Mouse (Mus musculus) ovary, postnatal 10 days (tissue): ENCODE results near the gene Vangl1.

Experiments
- DNase-seq: peaks from one replicate; pipeline ENCODE4 v3.0.0; 2022; ENCODE audit warnings: low spot score

The Vangl1 gene

DNA sequence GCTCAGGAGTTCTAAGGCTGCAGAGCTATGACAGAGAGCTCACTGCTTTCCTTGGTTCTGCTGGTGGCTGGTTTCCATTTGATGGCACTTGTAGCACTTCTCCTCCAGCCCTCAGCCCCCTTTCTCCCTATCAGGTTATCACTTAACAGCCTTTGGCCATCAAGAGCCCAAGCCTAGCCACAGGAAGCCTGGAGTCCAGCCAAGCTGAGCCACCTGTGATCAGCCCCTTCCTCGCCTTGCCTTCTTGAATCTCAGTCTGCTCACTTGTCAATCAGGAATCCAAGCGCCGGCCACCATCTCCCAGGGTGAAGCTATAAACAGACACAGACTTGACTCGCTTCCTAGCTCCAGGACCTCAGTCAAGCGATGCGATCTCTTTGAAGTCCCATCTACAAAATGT is 6.0 kb downstream of the Vangl1 start:
- DNase-seq: no peak

DNA sequence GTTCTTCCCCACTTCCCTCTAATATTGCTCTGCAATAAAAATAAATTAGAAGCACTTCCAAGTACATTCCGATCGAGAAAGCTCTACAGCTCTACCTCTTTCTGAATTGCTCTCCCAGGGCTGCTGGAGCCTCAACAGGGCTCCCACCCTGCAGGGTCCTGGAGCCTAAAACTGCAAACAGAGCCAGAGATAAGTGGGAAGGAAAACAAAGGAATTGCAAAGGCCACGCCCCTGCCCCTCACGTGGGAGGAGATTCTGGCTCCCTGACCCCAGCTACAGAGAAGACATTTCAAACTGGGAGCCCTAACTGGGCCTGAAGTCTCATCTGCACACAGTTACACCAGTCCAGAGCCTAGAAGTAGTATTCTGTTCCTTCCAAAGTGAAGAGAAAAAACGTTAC is 6.7 kb downstream of the Vangl1 start:
- no peak for DNase-seq

DNA sequence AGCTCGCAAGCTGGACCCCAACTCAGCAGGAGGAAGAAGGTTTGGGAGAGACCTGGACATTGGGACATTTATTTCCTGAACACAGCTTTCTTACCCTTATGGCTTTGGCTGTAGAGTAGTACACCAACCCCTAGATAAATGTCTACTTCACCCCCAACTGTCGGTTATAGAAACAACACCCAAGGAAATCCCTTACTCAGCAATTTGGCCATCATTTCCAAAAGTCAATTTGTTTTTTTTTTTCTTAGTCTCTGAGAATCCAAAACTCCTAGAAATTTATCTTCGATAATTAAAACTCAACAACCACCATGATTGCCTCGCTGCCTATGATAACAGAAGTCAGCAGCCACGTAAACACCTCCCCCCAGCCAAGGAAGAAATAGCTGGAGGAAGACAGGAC is 7.3 kb downstream of the Vangl1 start:
- DNase-seq: no peak

DNA sequence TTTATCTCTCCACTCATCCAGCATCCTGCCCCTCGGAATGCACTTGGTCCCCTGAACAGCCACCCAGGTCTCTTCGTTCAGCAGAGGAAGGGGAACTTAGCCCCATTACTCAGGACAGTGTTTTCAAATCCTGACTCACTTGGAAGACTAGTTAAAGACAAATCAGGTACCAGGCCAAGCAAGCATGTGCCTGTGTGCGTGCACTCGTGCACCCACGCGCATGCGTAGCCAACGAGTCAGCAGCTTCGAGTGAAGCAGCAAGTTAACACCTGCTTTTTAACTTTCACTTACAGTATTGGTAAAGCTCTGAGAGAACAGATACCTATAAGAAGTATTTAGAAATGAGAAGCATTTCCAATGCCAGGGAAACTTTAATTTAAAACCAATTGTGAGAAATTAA is 8.3 kb downstream of the Vangl1 start:
- no peak for DNase-seq

DNA sequence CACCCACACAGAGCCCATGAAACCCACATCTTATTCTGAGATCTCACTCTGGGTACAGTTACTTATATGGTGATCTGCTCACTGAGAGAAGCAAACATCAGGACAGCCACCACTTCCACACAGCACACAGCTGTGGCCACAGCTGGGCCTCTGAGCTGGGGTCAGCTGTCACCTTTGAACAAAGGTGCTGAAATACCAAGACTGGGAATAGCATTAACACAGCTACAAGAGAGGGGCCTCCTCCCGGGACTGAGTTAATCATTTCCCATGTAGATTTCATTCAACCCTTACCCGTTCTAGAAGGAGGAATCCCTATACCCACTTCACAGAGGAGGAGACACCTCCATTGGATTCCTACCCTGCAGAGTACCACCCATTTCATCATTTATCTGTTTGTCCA is 8.7 kb downstream of the Vangl1 start:
- no peak for DNase-seq

DNA sequence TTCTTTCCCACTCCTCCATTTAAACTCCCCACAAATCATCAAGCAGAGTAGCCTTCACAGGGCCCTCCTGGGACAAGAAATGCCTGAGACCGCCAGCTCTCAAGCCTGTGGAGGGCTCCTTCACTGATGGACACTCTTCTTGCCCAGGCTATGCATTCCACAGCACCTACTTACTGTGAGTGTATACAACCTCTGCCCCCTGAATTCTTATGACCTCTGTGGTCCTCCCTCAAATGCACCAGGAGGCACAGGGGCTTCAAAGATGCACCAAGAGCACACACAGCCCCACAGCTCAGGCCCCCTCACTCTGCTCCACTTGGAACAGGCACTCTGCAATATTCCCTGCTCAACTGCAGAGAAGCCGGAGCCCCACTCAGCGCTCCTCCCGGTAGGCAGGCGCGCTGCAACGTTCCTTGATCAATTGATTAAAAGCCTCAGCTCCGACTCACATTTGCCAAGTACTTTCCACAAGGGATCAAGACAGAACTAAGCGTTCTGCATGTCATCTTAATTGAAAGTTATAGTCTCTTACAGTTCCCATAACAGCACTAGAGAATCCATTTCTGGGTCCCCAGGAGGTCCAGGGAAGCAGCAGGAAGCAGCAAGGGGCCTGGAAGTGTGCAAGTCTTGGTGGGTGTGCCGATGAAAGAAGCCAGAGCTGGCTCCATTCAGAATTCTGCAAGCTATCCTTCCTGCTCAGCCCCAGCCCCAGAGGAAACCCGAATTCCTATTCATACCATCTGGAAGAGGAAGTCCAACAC is 10.0 kb downstream of the Vangl1 start:
- DNase-seq: no peak

DNA sequence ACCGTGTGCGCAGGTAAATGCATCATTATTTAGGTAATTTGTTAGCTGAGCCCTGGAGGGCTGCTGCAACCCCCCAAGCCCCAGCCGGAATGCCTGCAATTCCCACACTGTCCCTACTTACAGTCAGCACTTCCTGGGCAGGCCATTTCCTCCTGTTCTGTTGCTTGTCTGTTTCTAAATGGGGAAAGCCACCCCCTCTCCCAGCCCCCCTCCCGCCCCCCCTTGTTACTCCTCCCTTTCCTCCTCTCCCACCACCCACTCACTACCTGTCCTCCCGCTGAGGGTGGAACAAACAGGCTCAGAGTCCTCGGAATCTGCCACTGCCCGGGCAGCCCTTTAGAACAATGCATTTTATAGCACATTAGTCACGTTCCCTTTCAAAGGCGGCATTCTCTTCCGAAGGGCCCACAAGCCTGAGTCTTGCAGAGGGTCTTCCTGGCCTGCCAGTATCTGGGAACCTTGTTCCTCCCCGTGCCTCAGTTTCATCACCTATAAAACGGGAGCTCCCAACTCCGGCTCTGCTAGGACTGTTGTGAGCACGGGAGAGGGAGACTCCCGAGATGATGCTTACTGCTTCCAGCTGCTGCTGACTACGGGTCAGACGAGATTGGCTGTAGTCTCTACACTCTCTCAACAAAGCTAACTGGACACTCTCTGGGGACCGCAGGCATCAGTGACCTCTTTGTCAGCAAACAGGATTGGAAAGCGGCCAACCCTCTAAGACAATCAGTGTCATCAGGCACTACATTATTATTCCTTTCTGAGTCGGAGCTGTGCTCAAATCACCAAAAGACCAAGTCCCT is 10.8 kb downstream of the Vangl1 start:
- no peak for DNase-seq

DNA sequence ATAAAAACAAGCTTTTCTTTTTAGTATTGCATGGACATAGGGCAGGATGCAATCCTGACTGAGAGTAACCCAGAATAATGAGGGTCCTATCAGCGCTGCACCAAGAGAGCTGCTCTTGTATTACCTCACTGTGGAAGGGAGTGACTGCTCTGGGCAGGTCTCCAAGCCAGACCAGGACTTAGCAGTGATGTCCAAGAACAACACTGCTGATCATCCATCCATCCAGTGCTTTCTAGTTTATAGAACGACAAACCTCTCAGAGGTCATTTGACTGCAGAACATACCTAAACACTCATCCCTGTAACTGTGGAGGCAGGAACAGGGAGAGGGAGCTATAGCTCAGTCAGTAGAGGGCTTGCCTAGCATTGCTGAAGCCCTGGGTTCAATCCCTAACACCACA is 11.9 kb downstream of the Vangl1 start:
- DNase-seq: no peak

DNA sequence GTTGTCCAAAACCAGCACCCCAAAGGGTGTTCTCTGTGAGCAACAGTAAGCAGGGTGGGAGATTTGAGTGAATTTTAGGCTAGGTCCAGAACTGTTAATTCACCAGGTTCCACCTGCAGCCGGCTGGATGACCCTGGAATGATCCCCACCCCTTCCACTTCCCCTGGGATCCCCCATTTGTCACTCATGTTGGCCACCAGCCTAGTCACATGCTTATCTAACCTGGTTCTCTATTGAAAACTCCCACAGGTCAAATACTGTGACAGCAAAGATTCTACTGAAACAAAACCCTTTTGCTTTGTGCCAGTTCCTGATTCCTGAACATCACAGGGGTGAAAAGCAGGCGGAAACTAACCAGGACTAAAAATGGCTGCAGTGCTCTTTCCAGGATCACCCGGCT is 12.9 kb downstream of the Vangl1 start:
- no peak for DNase-seq

DNA sequence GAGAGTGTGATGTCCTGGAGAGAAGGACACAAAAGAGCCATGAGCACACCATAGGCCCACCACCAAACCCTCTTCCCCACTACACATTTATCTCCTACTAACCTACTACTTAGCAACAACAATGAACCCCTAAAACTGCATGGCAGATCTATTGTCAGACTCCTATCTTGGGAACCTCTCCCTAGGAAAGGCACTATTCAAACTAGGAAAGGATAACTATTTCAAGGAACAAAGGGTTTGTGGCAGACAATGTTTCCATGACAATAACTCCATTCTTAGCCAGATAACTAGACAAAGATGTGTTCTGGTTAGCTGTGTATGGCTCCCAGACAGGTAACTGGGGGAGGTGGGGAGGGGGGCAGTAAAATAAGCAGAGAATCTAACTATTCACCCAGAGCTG is 13.9 kb downstream of the Vangl1 start:
- no peak for DNase-seq

DNA sequence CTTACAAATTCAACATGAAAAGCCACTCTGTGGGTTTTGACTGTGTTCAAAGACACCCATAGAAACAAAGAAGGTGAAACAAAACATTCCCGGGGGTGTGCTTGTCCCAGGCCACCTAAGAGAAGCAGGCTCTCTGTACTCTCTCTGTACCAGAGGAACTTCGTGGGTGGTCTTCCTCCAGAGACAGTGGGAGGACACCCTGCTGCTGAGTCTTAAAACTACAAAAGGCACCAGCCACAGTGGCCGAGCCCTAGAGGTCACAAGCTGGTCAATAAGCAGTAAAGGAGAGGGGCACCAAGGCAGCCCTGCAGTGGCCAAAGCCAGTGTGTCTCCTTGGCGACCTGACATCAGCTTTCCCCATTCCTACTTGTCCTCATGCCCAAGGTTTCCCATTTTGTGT is 14.5 kb downstream of the Vangl1 start:
- no peak for DNase-seq

DNA sequence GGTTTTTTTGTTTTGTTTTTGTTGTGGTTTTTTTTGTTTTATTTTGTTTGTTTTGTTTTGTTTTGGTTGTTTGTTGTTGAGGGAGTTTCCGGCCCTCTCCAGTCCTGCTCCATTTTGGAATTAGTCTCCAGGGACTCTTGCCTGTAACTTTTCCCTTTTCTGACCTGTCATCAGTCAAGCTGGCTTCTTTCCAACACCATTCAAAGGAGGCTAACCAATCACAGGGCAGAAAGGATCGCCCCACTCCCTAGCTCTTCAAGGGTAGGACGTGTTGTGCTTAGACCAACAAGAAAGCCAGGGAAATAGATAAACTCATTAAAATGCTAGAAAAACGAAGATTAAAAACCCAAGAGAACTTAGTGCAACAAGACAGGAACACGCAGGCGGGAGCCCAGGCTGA is 15.5 kb downstream of the Vangl1 start:
- DNase-seq: no peak

DNA sequence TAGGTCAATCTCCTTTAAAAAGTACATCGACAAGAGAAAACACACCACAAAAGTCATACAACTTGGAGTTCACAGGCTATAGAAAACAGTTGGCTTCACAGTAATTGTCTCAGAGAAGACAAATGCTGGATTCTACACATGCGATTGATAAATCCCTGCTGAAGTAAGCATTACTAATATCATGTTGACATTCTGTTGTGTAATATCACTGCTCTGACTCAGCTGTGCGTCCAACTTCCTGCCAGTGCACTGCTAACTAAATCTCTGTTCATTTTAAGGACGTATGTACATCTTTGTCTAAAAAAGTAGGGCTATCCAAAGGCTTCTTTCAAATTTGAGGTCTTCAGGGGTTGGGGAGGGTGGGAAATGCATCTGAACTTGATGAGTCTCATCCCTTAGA is 17.1 kb downstream of the Vangl1 start:
- DNase-seq: no peak

DNA sequence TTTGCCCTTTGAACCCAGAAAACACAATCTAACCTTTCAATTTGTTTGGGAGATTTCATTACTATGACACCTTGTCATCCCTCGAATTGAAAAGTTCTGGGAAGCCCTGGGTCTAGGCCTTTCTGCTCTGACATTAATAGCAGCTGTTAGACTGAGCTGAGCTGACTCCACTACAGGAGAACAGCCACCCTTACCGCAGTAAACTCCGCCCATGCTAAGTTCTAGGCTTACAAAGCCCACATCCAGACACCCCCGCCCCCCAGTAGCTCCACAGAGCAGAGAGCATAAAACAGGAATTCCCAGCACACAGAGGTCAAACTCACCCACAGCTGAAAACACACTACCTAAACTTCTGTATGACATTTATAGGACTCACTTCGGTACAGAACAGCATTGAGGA is 19.8 kb downstream of the Vangl1 start:
- no peak for DNase-seq

DNA sequence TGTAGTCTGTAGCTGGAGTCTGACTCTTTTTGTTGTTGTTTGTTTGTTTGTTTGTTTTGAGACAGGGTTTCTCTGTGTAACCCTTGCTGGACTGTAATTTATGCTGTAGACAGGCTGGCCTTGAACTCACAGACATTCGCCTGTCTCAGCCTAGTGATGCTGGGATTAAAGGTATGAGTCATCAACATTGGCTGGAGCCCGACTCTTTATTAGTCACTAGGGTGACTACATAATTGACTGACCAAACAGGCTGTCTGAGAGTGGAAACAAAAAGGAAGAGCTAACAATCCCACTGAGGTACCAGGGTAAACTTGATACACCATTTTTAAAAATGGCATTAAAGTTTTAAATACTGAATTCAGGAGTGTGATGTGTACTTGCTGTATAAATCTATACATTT is 21.9 kb downstream of the Vangl1 start:
- no peak for DNase-seq

DNA sequence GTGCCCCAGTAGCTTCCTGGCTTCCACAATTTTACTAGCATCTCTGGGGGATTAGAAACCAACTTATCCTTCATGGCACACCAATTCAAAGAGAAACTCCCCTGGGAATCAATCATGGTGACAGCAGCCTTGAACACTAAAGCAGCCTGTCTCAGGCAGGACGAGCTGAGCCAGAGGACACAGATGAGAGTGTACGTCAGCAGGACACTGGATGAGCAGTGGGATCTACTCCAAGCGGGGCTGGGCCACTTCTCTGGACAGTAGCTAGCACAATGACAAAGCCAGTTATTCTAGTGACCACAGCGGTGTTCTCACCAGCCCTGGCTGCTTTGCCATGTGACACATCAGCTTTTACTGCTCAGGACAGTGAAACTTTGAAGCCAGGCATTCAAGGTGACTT is 23.3 kb downstream of the Vangl1 start:
- no peak for DNase-seq

DNA sequence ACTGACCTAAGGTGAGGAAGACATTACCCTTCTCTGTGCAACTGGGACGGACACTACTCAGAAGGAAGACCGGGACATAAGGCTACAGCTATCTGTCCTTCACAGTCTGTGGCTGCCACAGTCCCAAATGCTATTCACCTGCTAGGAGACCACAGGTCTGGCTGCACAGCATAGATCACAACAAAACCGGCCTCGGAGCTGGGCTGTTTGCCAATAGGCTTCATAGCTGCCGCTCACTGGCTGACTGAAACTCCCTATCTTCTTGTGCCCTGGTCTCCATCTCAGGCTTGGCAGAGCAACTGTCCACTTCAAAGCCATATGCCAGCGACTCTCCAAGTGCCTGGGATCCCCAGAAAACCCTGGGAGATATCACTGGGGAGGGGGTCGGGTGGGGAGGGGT is 23.7 kb downstream of the Vangl1 start:
- no peak for DNase-seq

DNA sequence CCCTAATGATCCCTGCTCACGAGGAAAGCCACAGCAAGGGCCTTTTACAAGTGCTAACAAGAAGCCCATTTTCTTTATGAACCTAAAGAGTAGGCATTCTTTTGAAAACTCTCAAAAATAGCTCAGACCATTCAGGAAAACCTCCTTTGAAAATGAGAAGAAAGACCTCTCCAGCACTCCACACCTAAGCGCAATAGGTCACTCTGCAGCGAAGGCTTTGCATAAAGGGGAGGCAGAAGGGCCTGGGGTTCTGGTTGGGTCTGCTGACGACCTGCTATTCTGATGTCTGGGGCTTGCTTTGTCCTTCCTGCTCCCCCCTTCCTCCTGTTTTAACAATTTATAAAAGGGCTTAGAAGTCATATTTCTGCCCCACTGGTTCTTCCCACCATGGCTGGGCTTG is 24.6 kb downstream of the Vangl1 start:
- DNase-seq: no peak

DNA sequence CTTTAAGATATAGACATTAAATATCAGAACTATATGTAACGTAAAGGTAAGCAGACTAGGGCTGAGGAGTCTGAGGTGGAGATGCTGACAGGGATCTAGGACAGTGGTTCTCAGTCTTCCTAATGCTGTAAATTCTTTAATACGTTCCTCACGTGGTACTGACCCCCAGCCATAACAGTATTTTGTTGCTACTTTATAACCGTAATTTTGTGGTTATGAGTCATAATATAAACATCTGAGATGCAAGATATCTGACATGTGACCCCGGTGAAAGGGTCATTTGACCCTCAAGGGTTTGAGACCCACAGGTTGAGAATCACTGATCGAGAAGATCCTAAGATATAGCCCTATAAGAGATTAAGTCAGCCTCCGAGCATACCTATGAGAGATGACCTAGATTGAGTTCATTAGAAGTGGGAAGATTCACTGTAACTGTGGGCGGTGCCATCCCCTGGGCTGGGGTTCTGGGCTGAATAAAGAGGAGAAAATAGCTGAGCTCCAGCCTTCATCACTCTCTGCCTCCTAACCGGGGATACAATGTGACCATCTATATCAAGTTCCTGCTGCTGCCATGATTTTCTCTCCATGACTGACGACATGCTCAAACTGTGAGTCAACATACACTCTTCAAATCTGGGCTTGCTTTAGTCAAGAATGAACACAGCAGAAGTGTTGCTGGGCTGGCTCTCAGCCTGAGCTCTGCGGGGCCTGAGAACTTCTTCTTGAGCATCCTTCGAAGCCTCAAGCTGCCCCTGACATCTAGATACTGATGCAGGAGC is 26.5 kb downstream of the Vangl1 start:
- no peak for DNase-seq

DNA sequence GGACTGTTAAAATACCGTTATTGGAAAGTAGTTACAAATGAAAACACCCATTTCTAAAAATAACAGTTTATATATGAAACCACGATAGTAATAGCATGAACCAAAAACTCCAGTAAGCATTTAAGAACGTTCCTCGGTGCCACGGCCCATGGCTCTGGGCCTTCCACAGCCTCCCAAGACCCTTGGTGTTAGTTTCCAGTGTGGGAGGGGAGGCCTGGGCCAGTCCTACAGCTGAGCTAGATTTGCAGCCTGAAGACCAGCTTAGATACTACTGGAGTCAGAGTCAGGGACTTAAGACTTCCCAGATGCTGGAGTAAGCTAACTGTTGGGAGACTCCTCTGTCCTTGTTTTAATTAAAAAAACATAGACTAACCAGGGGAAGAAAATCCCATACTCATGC is 28.4 kb downstream of the Vangl1 start:
- no peak for DNase-seq

DNA sequence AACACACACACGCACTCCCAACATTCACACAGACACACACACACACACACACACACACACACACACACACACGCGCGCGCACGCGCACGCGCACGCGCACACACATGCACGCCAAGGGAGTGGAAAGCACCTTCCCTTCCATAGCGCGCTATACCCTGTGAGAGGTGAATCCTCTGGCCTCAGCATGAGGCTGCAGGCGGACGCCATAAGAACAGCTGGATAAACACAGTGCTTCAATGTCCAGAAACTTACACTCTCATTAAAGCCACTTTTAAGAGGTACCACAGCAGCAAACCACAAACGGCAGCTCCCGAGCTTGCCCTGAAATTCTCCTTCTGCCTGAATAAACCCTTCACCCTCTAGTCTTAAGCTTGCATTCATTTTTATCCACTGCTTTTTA is 28.8 kb downstream of the Vangl1 start:
- DNase-seq: no peak

DNA sequence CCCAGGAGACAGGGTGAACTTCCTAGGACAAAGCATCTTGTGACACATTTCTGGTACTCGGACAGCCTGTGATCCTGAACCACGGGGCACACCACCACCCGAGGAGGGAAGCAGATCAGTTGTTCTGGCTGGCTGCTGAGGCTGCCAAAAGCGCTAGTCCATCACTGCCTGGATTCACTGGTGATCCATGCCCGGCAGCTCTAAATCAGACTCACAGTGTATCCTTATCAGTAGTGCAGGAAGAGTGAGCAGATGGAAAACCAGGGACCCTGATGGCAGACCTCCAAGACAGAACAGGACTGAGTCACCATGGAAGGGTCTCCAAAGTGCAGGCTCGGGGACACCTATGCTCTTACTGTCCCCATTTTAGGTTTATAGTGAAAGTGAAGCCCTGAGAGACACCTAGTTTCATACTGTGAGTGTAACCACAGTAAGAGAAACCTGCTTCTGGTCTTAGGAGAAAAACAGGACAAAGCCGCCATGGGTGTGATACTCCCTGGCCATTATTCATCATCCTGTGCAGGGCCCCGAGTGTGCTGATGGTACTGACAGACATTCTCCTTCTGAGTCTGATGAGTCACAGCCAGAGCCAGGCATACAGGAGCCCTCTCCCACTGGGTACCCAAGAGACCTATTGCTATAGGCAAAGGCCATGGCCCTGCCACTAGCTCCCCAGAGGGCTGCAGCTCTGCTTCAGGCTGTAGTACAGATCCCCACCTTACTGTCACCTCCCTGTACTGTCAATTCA is 30.2 kb downstream of the Vangl1 start:
- DNase-seq: no peak
